Mouse (Mus musculus) kidney, adult 2 months (tissue): ENCODE measurements around the gene Dnm2.

Experiments used
- CTCF ChIP-seq: fragments of 200-500 bp; conservative IDR thresholded peaks from 2 replicates; pipeline ENCODE4 v1.5.1; 2011; ENCODE audit warnings: low read depth, mild to moderate bottlenecking, control low read depth, low read length, moderate library complexity, mixed read lengths; ENCODE audit not compliant: insufficient read depth, insufficient read length
- POLR2A ChIP-seq: fragments of 200-500 bp; IDR thresholded peaks from one replicate; pipeline ENCODE4 v1.6.1; 2011; ENCODE audit warnings: low read depth, low read length, control low read depth

DNA sequence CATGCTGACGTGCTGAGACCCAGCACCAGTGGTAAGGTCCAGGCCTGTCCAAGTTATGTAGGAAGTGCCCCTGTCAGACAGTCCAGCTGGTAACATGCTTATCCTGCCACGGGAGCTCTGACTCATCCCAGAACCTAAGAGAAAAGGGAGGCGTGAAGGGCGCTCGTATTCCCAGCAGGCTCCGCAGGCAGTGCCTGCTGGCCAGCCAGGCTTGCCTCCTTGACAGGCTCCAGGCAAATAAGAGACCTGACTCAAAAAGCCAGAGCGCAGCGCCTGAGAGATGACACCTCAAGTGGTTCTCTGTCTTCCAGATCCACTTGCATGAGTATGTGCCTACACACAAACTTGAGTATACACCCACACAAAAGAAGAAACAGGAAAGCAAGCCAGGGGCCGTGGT is 70.0 kb downstream of the Dnm2 start:
- TF ChIP-seq CTCF = no peak
- TF ChIP-seq POLR2A = no peak
